Mouse (Mus musculus) ovary, adult 18-20 months (tissue): ENCODE results near the gene Hbs1l.

Experiments used
- DNase-seq: peaks from one replicate; pipeline ENCODE4 v3.0.0; 2022; ENCODE audit warnings: low spot score, mixed read lengths

Gene Hbs1l

DNA sequence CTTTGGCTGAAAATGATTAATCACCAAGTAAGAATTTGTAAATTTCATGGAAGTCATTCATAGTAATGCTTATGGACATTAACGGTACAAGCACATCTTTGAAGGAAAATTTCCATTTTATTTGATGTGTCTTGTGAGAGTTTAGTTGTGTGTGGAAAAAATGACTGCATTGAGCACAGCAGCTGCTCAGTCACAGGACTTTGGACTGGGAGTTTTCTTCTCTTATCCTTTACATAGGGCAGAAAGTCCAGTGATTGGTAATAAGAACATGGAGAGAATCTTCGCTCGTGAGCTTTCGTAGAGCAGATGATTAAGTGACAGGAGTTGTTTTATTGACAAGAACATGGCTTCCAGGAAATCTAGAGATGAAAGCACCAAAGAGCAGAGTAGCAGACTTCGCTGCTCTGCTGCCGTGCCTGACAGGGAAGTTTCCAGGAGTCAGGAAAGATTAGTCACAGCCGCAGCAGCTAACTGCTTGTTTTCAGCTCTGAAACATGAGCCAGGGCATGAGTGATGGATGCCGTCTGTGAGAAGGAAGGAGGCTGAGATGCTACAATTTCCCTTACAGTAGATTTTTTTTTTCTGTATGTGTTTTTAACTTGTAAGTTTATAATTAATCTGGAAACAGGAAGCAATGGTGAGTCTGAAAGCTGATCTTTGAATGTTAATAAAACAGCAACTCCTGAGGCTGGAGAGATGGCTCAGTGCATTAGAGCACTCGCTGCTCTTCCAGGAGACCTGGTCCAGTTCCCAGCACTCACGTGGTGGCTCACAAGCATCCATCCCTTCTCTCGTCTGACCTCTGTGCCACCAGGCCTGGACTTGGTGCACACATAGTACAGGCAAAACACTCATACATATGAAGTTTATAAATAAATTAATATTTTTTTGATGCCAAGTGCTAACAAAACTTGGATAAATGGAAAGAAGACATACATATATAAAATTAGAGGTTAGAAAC, 9.2 kb downstream of the Hbs1l start:
- DNase-seq = no peak

- DNase-seq = no peak
These were observed 18.0 kb downstream of the Hbs1l start for GRCm38 (mm10) chr10:21313732-21314131.

- no peak for DNase-seq
These were observed 20.3 kb downstream of the Hbs1l start for GRCm38 (mm10) chr10:21316123-21316522.

GRCm38 (mm10) chr10:21318250-21318649, 22.5 kb downstream of the Hbs1l start:
- no peak for DNase-seq

DNA sequence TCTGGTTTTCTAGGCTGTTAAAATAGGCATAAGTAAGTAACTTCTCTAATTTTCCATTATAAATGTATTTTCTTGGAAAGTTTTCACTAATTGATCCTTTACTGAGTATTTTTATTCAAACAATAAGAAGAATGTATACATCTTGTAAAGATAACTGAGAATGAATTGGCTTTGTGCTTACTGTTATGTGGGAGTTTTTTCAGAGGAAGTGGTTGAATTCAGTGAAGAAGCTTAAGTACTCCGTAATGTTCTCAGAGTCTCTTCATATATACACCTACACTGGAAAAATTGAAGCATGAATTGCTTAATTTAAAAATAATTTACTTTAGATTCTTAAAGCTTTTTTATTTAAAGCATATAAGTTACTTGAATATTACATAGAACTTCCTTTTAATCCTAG, 23.2 kb downstream of the Hbs1l start:
- no peak for DNase-seq

DNA sequence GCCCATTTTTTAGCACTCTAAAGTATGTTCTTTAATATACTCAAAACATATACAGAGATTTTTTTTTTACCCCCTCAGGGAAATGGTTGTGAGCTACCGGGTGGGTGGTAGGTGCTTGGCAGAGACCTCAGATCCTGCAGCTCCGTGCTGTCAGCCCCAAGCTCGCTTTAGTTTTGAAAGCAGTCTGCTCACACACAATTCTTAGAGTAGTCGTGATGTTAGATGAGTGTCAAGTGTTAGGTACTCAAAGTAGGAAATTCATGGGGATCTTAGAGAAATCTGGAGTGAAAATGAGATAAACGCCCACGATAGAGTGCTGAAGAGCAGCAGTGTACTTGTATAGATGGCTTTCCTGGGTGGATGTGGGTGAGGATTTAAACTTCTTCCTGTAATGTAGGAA, 24.8 kb downstream of the Hbs1l start:
- DNase-seq = no peak

- DNase-seq = no peak
These were observed 30.6 kb downstream of the Hbs1l start for GRCm38 (mm10) chr10:21326352-21326751.

- DNase-seq = no peak
These were observed 31.9 kb downstream of the Hbs1l start for GRCm38 (mm10) chr10:21327605-21328135.

DNA sequence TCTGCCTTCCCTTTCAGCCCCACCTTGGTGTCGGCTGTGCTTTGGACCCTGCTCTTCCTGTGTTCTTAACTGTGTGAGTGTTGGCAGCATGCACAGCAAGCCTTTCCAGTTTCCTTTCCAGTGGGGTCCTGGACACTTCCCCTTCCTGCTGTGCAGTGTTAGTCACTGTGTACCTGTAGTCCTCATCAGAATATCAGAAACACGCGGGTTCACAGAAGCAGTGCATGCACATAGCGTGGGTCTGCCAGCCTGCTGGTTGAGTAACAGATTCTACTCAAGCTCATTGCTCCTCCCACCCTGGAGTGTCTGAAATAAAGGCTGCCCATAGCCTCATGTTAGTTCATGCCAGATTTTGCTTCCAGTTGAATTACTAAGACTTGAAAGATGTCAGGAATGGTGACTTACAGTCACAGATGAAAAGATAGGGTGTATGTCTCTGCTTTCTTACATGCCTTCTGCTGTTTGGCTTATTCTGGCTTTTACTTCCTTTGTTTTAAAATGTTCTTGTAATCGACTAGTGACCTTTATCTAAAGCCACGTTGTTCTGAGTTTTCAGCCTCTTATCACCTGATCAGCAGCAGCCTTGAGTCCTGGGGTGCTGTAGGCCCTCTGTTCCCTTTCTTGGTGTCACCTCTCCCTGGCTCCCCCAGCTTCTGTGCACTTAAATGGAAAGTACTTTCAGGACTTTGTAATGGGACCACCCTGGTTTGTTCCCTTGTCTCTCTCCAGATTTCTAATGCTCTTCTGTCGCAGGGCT, 38.7 kb downstream of the Hbs1l start:
- DNase-seq = no peak

DNA sequence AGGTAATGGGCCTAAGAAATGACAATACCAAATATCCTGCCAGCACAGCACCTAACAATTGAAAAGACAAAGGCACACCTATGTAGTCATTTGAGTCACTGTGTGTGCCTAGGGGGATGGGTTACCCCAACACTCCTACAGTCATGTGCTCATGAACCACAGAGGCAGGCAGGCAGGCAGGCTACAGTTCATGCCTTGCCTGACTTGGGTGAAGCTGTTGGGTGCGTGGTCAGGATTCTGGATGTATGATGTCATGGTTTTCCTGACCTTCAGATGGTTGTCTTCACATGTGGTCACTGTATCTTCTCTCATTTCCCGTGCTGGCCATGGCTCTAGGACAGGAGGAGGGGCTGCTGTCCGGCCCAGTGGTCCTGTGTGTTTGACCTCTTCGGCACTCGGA, 39.8 kb downstream of the Hbs1l start:
- no peak for DNase-seq

GRCm38 (mm10) chr10:21337191-21337590, 41.4 kb downstream of the Hbs1l start:
- no peak for DNase-seq

DNA sequence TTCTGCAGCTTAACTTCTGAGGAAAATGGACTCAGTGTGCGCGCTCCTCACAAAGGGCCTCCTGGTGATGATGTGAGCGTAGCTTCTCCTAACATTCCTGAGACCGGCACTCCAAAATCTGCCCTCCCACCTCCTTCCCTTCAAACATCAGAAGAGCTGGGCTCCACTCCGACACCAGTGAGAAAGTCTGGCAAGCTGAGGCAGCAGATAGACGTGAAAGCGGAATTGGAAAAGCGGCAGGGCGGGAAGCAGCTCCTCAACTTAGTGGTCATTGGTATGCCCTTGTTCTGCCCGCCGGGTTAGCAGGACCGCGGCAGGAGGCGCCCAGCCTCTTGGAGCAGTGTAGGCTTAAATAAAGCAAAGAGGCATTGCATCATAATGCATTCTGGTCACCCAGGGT, 45.9 kb downstream of the Hbs1l start:
- no peak for DNase-seq

DNA sequence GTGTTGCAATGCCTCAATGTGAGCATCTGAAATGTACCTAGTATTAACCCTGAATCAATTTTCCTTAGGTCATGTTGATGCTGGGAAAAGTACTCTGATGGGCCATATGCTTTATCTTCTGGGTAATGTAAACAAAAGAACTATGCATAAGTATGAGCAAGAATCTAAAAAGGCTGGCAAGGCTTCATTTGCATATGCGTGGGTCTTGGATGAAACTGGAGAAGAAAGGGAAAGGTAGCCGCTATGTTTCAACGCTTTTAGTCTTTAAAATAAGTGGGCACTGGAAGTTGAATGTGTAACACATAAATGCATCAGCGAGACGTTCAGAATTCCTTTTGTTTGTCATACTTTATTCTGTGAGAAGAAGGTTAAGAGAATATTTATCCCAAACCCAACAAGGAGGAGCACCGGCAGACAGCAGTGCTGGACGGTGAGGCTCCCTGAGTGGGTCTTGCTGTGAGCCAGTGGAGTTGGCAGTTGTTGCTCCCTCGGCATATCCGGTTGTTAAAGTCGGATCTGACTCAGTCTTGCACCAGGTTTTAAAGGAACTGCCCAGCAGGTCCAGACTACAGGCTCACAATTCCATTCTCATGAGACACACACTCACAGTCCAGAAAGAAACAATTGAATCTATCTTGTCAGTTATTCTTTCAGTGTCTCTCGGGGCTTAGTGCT, 46.7 kb downstream of the Hbs1l start:
- DNase-seq = no peak

DNA sequence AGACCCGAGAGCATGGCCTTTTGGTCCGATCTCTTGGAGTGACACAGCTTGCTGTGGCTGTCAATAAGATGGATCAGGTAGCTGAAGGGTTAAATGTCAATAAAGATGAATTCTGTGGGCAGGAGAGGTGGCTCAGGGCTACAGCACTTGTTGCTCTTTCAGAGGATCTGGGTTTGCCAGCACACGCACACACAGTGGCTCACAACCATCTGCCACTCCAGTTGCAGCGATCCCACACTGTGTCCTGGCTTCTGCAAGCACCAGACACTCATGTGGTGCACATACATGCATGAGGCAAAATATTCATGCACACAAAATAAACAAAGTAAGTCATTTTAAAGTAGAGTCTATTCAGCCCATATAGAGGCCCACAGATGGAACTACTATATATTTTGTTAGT, 51.6 kb downstream of the Hbs1l start:
- no peak for DNase-seq

- no peak for DNase-seq
These were observed 53.7 kb downstream of the Hbs1l start for GRCm38 (mm10) chr10:21349449-21349848.

GRCm38 (mm10) chr10:21349946-21350345, 54.2 kb downstream of the Hbs1l start:
- no peak for DNase-seq

DNA sequence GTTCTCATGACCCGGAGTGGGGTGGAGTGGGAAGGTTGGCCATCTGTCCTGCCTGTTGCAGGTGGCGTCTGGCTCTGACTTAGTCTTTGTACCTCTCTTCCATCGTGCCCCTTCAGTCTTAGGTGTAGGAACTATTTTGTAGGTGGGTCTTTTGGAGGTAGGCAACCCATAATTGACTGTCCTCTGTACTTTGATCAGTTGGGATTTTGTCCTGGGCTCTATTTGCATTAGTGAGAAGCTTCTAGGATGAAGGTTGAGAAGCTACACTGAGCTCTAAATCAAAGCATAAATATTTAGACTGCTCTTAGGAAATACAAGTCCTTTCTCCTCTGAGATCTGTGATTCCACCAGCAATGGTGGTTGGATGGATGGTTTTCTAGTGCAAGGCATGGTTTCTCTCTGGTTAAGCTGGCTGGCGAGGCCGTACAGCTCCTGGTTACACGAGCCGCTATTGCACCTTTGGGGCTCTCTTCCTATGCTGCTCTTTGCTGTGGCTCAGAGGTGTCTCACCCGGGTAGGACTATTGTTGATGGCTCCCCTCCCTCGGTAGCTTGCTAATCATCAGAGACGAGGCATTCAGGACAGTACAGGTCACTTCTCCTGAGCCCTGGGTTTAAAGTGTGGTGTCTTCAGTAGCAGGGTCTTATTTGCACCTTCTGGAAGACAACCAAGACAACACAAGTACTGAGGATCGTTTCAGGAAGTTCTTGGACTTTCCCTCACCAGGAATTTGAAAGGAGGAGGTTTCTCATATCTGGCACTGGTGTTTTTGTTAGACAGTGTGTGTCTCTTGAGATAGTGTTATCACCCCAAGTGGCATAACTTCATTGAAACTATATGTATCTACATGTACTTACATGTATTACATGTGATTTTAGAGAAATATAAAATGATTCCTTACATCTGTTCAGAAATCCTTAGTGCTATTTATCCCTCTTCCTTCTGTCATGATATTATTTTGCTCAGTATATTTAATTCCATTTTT, 55.0 kb downstream of the Hbs1l start:
- DNase-seq = no peak

DNA sequence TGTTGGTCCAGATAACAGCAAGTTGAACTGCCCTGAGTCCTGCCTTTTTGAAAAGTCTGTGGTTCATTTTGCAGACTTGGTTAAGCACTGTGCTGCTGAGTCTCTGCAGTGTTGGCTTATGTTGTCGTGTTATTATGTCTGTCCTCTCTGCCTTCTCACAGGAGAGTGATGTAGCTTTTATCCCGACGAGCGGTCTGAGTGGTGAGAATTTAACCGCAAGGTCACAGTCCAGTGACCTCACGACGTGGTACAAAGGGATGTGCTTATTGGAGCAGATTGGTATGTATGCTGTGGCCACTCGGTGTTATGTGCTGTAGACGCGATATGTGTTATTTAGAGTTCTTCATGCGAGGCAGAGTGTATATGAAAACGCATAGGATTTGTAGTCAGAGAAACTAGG, 56.0 kb downstream of the Hbs1l start:
- DNase-seq = no peak

DNA sequence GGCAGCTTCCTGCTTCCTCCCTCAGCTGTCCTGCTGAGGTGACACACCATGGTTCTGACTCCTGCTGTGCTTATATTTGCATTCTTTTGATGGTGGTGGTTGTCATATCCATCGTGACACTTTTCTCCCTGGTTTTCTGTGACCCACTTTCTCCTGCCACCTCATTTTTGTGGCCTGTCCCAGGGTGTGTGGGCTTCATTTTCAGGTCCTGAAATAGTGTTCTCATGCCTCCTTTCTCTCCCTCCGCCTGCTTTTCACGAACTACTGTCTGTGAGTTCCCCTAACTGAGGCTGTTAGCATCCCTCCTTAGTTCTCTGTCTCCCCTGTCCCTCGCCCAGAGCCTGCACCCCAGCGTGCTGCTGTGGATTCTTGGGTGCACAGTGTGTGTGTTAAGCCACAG, 58.1 kb downstream of the Hbs1l start:
- DNase-seq = no peak

GRCm38 (mm10) chr10:21354506-21354905, 58.7 kb downstream of the Hbs1l start:
- DNase-seq = no peak

- DNase-seq = no peak
These were observed 62.2 kb downstream of the Hbs1l start for GRCm38 (mm10) chr10:21357986-21358385.
